Mouse (Mus musculus): ENCODE measurements around the gene Irf4. TPM values are rescaled to one million over a fixed set of nuclear protein-coding genes. Genes with fewer than 3 reads are reported as not detected.

Irf4 gene
- polyA plus RNA-seq, 1 experiment from 2014 or later = 0.12 TPM

GRCm38 (mm10) chr13:30795960-30796359 is 46.9 kb downstream of the Irf4 start:
- no peak overlapping the region for H3K27ac ChIP-seq (ENCODE audit: low read depth, low read length)
- H3K36me3 ChIP-seq (ENCODE audit: control insufficient read depth, insufficient read depth) = no peaks in the 10 kb centered on the region
- 81% methylated on average over 4 of the region's 4 CpGs for WGBS
- H3K4me3 ChIP-seq (ENCODE audit: low read depth, low read length) = no peak overlapping the region
- no peaks in the 10 kb centered on the region for H3K4me1 ChIP-seq (replicated peaks; ENCODE audit: control insufficient read depth, insufficient read depth, low read length)
- no peaks in the 10 kb centered on the region for H3K27me3 ChIP-seq (replicated peaks; ENCODE audit: control insufficient read depth, insufficient read depth, low read length)
- H3K9ac ChIP-seq (ENCODE audit: low read depth, low read length) = no peak overlapping the region
- H3K4me2 ChIP-seq (replicated peaks; ENCODE audit: low read depth) = no peak overlapping the region
- no peak for TF ChIP-seq CTCF (IDR thresholded peaks at IDR 0.05; ENCODE audit: low read depth)
- no peak for ATAC-seq
- H3K9me3 ChIP-seq (ENCODE audit: control insufficient read depth) = no peaks in the 10 kb centered on the region

- Histone ChIP-seq H3K9ac (ENCODE audit: low read depth, low read length) (no peak overlapping the region), H3K27me3 (replicated peaks; ENCODE audit: control insufficient read depth, insufficient read depth, low read length) (no peaks in the 10 kb centered on the region), H3K4me3 (ENCODE audit: low read depth, low read length) (no peak overlapping the region), H3K27ac (ENCODE audit: low read depth, low read length) (no peak overlapping the region), H3K4me1 (replicated peaks; ENCODE audit: control insufficient read depth, insufficient read depth, low read length) (no peaks in the 10 kb centered on the region), H3K36me3 (ENCODE audit: control insufficient read depth, insufficient read depth) (no peaks in the 10 kb centered on the region), H3K4me2 (replicated peaks; ENCODE audit: low read depth) (no peak overlapping the region), H3K9me3 (ENCODE audit: control insufficient read depth) (no peaks in the 10 kb centered on the region)
- TF ChIP-seq CTCF (IDR thresholded peaks at IDR 0.05; ENCODE audit: low read depth) = no peak
- WGBS = 85% methylated on average over 4 of the region's 4 CpGs
- no peak for ATAC-seq
Measured at GRCm38 (mm10) chr13:30801886-30802285, 52.9 kb downstream of the Irf4 start.

- TF ChIP-seq CTCF (IDR thresholded peaks at IDR 0.05; ENCODE audit: low read depth) = no peak
- Histone ChIP-seq H3K9me3 (ENCODE audit: control insufficient read depth) (no peaks in the 10 kb centered on the region), H3K4me2 (replicated peaks; ENCODE audit: low read depth) (no peak overlapping the region), H3K4me3 (ENCODE audit: low read depth, low read length) (no peak overlapping the region), H3K36me3 (ENCODE audit: control insufficient read depth, insufficient read depth) (no peaks in the 10 kb centered on the region), H3K9ac (ENCODE audit: low read depth, low read length) (no peak overlapping the region), H3K27ac (ENCODE audit: low read depth, low read length) (no peak overlapping the region), H3K27me3 (replicated peaks; ENCODE audit: control insufficient read depth, insufficient read depth, low read length) (no peaks in the 10 kb centered on the region), H3K4me1 (replicated peaks; ENCODE audit: control insufficient read depth, insufficient read depth, low read length) (no peaks in the 10 kb centered on the region)
- 89% methylated on average over 5 of the region's 5 CpGs for WGBS
- no peak for ATAC-seq
Measured at GRCm38 (mm10) chr13:30802336-30802955, 53.4 kb downstream of the Irf4 start.

- Histone ChIP-seq H3K4me2 (replicated peaks; ENCODE audit: low read depth) (no peak overlapping the region), H3K36me3 (ENCODE audit: control insufficient read depth, insufficient read depth) (peaks cover 1% of the 10 kb centered on the region; the same call in 1 of the 2 replicates), H3K4me1 (replicated peaks; ENCODE audit: control insufficient read depth, insufficient read depth, low read length) (no peaks in the 10 kb centered on the region), H3K27me3 (replicated peaks; ENCODE audit: control insufficient read depth, insufficient read depth, low read length) (no peaks in the 10 kb centered on the region), H3K9me3 (ENCODE audit: control insufficient read depth) (no peaks in the 10 kb centered on the region), H3K9ac (ENCODE audit: low read depth, low read length) (no peak overlapping the region), H3K27ac (ENCODE audit: low read depth, low read length) (no peak overlapping the region), H3K4me3 (ENCODE audit: low read depth, low read length) (no peak overlapping the region)
- 86% methylated on average over 7 of the region's 7 CpGs for WGBS
- ATAC-seq = no peak
- TF ChIP-seq CTCF (IDR thresholded peaks at IDR 0.05; ENCODE audit: low read depth) = no peak
Measured at GRCm38 (mm10) chr13:30809240-30809639, 60.2 kb downstream of the Irf4 start.

- Histone ChIP-seq H3K9ac (ENCODE audit: low read depth, low read length) (no peak overlapping the region), H3K9me3 (ENCODE audit: control insufficient read depth) (no peaks in the 10 kb centered on the region), H3K27me3 (replicated peaks; ENCODE audit: control insufficient read depth, insufficient read depth, low read length) (no peaks in the 10 kb centered on the region), H3K4me1 (replicated peaks; ENCODE audit: control insufficient read depth, insufficient read depth, low read length) (no peaks in the 10 kb centered on the region), H3K27ac (ENCODE audit: low read depth, low read length) (no peak overlapping the region), H3K4me3 (ENCODE audit: low read depth, low read length) (no peak overlapping the region), H3K36me3 (ENCODE audit: control insufficient read depth, insufficient read depth) (peaks cover 7% of the 10 kb centered on the region; the same call in 1 of the 2 replicates), H3K4me2 (replicated peaks; ENCODE audit: low read depth) (no peak overlapping the region)
- WGBS = 82% methylated on average over 5 of the region's 5 CpGs
- ATAC-seq = no peak
- no peak for TF ChIP-seq CTCF (IDR thresholded peaks at IDR 0.05; ENCODE audit: low read depth)
Measured at GRCm38 (mm10) chr13:30813464-30813863, 64.4 kb downstream of the Irf4 start.

- peaks cover 7% of the 10 kb centered on the region; the same call in 1 of the 2 replicates for H3K36me3 ChIP-seq (ENCODE audit: control insufficient read depth, insufficient read depth)
- no peak overlapping the region for H3K4me2 ChIP-seq (replicated peaks; ENCODE audit: low read depth)
- no peaks in the 10 kb centered on the region for H3K9me3 ChIP-seq (ENCODE audit: control insufficient read depth)
- no peak for ATAC-seq
- no peak for TF ChIP-seq CTCF (IDR thresholded peaks at IDR 0.05; ENCODE audit: low read depth)
- H3K27ac ChIP-seq (ENCODE audit: low read depth, low read length) = no peak overlapping the region
- H3K4me3 ChIP-seq (ENCODE audit: low read depth, low read length) = no peak overlapping the region
- no peaks in the 10 kb centered on the region for H3K4me1 ChIP-seq (replicated peaks; ENCODE audit: control insufficient read depth, insufficient read depth, low read length)
- 84% methylated on average over 5 of the region's 5 CpGs for WGBS
- H3K27me3 ChIP-seq (replicated peaks; ENCODE audit: control insufficient read depth, insufficient read depth, low read length) = no peaks in the 10 kb centered on the region
- no peak overlapping the region for H3K9ac ChIP-seq (ENCODE audit: low read depth, low read length)
Measured at GRCm38 (mm10) chr13:30814256-30814655, 65.2 kb downstream of the Irf4 start.

Other genes with a start within 250 kb of the Irf4 start
- gene Uqcrfs1, start 203.9 kb upstream of the Irf4 start, polyA plus RNA-seq (2015; fragmentation: Nextera tagmentation; extraction: Ambion mirVana) = 519 and 553 TPM in 2 replicates
- gene Dusp22, start 89.2 kb upstream of the Irf4 start, polyA plus RNA-seq (2015; fragmentation: Nextera tagmentation; extraction: Ambion mirVana) = 8.0 and 9.0 TPM in 2 replicates
- not detected in 2 replicates for gene Hus1b, start 198.5 kb downstream of the Irf4 start, polyA plus RNA-seq (2015; fragmentation: Nextera tagmentation; extraction: Ambion mirVana)
- gene Exoc2, start 224.9 kb downstream of the Irf4 start, polyA plus RNA-seq (2015; fragmentation: Nextera tagmentation; extraction: Ambion mirVana) = 10.7 and 11.1 TPM in 2 replicates
- 0.10 TPM in 1 of 2 replicates, not detected in the other for gene Gm5447, start 225.0 kb downstream of the Irf4 start, polyA plus RNA-seq (2015; fragmentation: Nextera tagmentation; extraction: Ambion mirVana)